Mouse (Mus musculus): ENCODE results near the gene Trim14. TPM values are rescaled to one million over a fixed set of nuclear protein-coding genes. Genes with fewer than 3 reads are reported as not detected.
"Not testable (repeated sequence)": the region's sequence is repeated elsewhere in the genome, so short reads cannot be mapped to it uniquely, and the experiment has no call there.

The Trim14 gene
- polyA plus RNA-seq, 1 experiment from 2014 or later = 0.85 TPM

DNA sequence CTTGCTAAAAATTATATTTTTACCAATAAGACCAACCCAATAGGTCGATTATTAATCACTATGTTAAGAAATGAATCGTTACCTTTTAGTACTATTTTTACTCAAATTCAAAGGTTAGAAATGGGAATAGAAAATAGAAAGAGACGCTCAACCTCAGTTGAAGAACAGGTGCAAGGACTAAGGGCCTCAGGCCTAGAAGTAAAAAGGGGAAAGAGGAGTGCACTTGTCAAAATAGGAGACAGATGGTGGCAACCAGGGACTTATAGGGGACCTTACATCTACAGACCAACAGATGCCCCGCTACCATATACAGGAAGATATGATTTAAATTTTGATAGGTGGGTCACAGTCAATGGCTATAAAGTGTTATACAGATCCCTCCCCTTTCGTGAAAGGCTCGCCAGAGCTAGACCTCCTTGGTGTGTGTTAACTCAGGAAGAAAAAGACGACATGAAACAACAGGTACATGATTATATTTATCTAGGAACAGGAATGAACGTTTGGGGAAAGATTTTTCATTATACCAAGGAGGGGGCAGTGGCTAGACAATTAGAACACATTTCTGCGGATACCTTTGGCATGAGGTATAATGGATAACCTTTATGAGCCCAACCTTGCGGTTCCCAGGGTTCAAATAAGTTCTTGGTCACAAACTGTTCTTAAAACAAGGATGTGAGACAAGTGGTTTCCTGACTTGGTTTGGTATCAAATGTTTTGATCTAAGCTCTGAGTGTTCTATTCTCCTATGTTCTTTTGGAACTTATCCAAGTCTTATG lies 39.8 kb upstream of the Trim14 start:
- not testable (repeated sequence) for H3K9ac ChIP-seq (ENCODE audit: low read depth, low read length); H3K4me3 ChIP-seq (ENCODE audit: low read length); H3K36me3 ChIP-seq (ENCODE audit: control insufficient read depth, insufficient read depth, low read length); H3K27ac ChIP-seq (ENCODE audit: low read depth, low read length); H3K4me2 ChIP-seq (ENCODE audit: low read length); ATAC-seq; H3K27me3 ChIP-seq (replicated peaks; ENCODE audit: control insufficient read depth, insufficient read depth, low read length); H3K4me1 ChIP-seq (ENCODE audit: control insufficient read depth, insufficient read depth, low read depth, low read length)
- H3K9me3 ChIP-seq (ENCODE audit: control insufficient read depth, low read length) = peaks cover 14% of the 10 kb centered on the region
- 91% methylated on average over 6 of the region's 10 CpGs for WGBS

DNA sequence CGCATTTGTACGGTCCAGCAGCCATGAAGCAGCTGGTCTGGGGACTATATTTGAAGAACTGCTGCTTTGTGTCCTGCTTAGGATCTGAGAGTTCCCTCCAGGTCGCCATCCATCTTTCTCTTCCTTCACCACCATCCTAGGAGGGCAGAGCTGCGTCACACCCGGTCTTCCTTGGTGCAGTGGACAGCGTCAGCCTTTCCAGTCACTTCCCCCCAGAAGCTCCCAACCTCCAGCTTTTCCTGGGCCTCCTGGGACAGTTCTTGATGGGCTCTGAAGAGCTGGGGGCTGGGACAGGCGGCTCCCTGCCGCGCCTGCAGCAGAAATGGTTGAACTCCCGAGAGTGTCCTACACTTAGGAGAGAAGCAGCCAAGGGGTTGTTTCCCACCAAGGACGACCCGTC lies 38.9 kb upstream of the Trim14 start:
- Histone ChIP-seq H3K4me3 (ENCODE audit: low read length) (no peak overlapping the region), H3K36me3 (ENCODE audit: control insufficient read depth, insufficient read depth, low read length) (peaks cover 8% of the 10 kb centered on the region), H3K27ac (ENCODE audit: low read depth, low read length) (no peak overlapping the region), H3K9ac (ENCODE audit: low read depth, low read length) (no peak overlapping the region), H3K9me3 (ENCODE audit: control insufficient read depth, low read length) (peaks cover 13% of the 10 kb centered on the region; the same call in 1 of the 2 replicates), H3K4me2 (ENCODE audit: low read length) (no peak overlapping the region), H3K27me3 (replicated peaks; ENCODE audit: control insufficient read depth, insufficient read depth, low read length) (no peaks in the 10 kb centered on the region), H3K4me1 (ENCODE audit: control insufficient read depth, insufficient read depth, low read depth, low read length) (no peaks in the 10 kb centered on the region)
- WGBS = 83% methylated on average over 10 of the region's 12 CpGs
- no peak for ATAC-seq

DNA sequence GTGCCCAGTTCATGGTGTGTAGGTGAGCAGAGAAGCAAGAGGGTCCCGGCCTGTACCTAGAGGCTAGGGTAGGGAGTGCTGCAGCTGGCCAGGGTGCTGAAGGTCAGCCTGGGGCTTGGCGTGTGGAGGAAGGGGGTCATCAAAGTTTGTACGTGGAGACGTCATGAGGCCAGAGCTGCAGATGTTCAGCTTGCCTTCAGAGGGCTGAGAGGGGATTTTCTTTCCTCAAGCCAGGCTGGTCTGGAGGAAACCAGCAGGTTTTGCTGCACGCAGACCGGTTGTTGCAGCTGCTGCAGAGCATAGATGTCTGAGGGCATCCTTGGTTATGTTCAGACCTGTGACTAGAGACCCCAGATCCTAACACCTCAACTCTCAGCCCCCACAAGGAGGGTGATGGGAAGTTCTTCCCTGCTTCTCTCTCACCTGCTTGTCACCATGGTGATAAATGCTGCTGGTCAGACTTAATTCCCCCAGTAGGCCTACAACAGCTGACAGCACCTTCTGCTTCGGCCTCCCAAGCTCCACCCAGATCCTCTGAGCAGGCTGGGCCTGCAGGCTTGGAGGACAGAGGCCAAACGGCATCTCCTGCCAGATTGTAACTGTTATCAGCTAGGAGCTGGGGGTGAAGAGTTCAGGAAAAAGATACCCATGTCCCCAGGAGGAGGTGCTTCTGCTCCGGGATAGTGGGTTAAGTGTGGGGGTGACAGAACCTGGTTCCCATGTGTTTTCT lies 38.2 kb upstream of the Trim14 start:
- Histone ChIP-seq H3K9ac (ENCODE audit: low read depth, low read length) (no peak overlapping the region), H3K4me2 (ENCODE audit: low read length) (no peak overlapping the region), H3K9me3 (ENCODE audit: control insufficient read depth, low read length) (peaks cover 13% of the 10 kb centered on the region; the same call in 1 of the 2 replicates), H3K4me3 (ENCODE audit: low read length) (no peak overlapping the region), H3K4me1 (ENCODE audit: control insufficient read depth, insufficient read depth, low read depth, low read length) (no peaks in the 10 kb centered on the region), H3K36me3 (ENCODE audit: control insufficient read depth, insufficient read depth, low read length) (peaks cover 8% of the 10 kb centered on the region), H3K27me3 (replicated peaks; ENCODE audit: control insufficient read depth, insufficient read depth, low read length) (no peaks in the 10 kb centered on the region), H3K27ac (ENCODE audit: low read depth, low read length) (no peak overlapping the region)
- ATAC-seq = no peak
- WGBS = 59% methylated on average over 9 of the region's 9 CpGs

DNA sequence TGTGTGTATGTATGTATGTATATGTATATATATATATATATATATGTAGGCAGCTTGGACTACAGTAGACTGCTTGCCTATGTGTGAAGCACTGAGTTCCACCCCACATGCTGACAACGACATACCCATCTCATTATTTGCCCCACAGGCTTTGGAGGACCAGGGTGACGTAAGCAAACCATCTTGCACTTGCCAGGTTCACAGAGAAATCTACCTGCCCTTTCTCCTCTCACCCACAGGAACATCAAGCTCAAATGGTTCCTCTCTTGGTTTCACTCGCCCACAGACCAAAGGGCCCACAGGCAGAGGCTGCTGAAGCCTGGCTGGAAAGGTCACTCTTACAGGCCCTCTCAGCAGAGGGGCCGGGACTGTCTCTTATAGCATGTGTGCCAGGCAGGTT lies 36.7 kb upstream of the Trim14 start:
- no peak for ATAC-seq
- H3K4me1 ChIP-seq (ENCODE audit: control insufficient read depth, insufficient read depth, low read depth, low read length) = no peaks in the 10 kb centered on the region
- H3K36me3 ChIP-seq (ENCODE audit: control insufficient read depth, insufficient read depth, low read length) = peaks cover 8% of the 10 kb centered on the region
- H3K4me2 ChIP-seq (ENCODE audit: low read length) = no peak overlapping the region
- peaks cover 7% of the 10 kb centered on the region; the same call in 1 of the 2 replicates for H3K9me3 ChIP-seq (ENCODE audit: control insufficient read depth, low read length)
- WGBS = 82% methylated on average over 4 of the region's 4 CpGs
- H3K9ac ChIP-seq (ENCODE audit: low read depth, low read length) = no peak overlapping the region
- H3K27ac ChIP-seq (ENCODE audit: low read depth, low read length) = no peak overlapping the region
- H3K4me3 ChIP-seq (ENCODE audit: low read length) = no peak overlapping the region
- H3K27me3 ChIP-seq (replicated peaks; ENCODE audit: control insufficient read depth, insufficient read depth, low read length) = no peaks in the 10 kb centered on the region

DNA sequence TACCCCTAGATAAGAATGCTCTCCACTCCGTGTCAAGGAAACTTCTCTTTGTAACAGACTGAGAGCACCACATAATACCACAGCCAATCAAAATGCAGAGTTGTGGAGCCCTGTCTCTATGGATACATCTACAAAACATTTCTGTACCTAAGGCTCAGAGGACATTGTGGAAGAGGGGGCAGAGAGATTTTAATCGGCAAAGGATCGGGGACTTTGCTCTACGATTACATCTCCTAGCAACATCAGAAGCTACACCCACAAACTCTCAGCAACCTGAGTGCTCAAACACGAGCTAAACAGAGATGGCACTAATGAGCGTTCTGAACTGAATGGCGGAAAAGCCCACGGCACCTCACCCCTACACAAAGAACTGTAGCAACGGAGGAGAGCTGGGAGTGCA lies 35.8 kb upstream of the Trim14 start:
- Histone ChIP-seq H3K36me3 (ENCODE audit: control insufficient read depth, insufficient read depth, low read length) (peaks cover 8% of the 10 kb centered on the region), H3K27ac (ENCODE audit: low read depth, low read length) (no peak overlapping the region), H3K4me1 (ENCODE audit: control insufficient read depth, insufficient read depth, low read depth, low read length) (no peaks in the 10 kb centered on the region), H3K4me3 (ENCODE audit: low read length) (no peak overlapping the region), H3K27me3 (replicated peaks; ENCODE audit: control insufficient read depth, insufficient read depth, low read length) (no peaks in the 10 kb centered on the region), H3K4me2 (ENCODE audit: low read length) (no peak overlapping the region), H3K9me3 (ENCODE audit: control insufficient read depth, low read length) (peaks cover 7% of the 10 kb centered on the region; the same call in 1 of the 2 replicates), H3K9ac (ENCODE audit: low read depth, low read length) (no peak overlapping the region)
- WGBS = 92% methylated on average over 9 of the region's 9 CpGs
- ATAC-seq = no peak

DNA sequence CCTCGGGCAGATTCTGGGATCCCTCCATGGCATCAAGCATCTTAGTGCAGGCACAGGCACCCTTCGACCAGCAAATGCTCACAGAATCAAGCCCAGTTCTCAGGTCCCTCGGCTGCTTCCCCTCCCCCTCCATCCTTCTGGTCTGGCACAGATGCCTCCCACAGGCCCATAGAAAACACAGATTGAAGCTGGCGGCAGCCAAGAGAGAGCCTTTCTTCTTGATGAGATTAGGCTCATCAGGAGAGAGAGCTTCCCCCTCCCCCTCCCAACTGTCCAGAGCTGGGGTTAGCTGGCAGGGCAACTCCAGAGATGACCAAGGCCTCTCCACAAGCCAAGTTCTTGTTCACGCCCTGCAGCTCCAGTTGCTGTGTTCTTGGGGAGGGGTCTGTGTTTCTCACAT lies 33.7 kb upstream of the Trim14 start:
- Histone ChIP-seq H3K27me3 (replicated peaks; ENCODE audit: control insufficient read depth, insufficient read depth, low read length) (no peaks in the 10 kb centered on the region), H3K9ac (ENCODE audit: low read depth, low read length) (no peak overlapping the region), H3K36me3 (ENCODE audit: control insufficient read depth, insufficient read depth, low read length) (peaks cover 8% of the 10 kb centered on the region), H3K4me2 (ENCODE audit: low read length) (no peak overlapping the region), H3K27ac (ENCODE audit: low read depth, low read length) (no peak overlapping the region), H3K4me1 (ENCODE audit: control insufficient read depth, insufficient read depth, low read depth, low read length) (no peaks in the 10 kb centered on the region), H3K4me3 (ENCODE audit: low read length) (no peak overlapping the region), H3K9me3 (ENCODE audit: control insufficient read depth, low read length) (peaks cover 4% of the 10 kb centered on the region; the same call in 1 of the 2 replicates)
- WGBS = 32% methylated on average over 5 of the region's 5 CpGs
- peak; percentile 81 for ATAC-seq

DNA sequence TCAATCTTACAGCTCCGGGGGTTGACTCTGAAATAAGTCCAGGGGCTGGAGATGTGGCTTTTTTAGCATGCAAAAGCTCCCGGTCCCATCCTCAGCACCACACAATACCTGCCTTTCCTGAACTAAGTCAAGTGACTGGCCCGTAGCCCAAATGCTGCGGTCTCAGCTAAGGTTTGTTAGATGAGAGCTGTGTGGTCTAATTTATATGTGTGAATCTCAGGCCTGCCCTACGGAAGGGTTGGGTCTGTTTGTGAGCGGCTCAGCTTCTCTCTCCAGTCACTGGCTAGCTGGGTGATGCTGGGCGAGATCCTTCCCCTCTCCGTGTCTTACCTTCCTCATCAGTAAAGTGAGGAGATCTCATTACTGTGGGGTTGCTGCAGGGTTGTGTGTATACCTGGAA lies 32.2 kb upstream of the Trim14 start:
- H3K9me3 ChIP-seq (ENCODE audit: control insufficient read depth, low read length) = peaks cover 3% of the 10 kb centered on the region; the same call in 1 of the 2 replicates
- 89% methylated on average over 8 of the region's 8 CpGs for WGBS
- no peak overlapping the region for H3K9ac ChIP-seq (ENCODE audit: low read depth, low read length)
- H3K4me3 ChIP-seq (ENCODE audit: low read length) = no peak overlapping the region
- H3K4me2 ChIP-seq (ENCODE audit: low read length) = no peak overlapping the region
- ATAC-seq = no peak
- no peak overlapping the region for H3K27ac ChIP-seq (ENCODE audit: low read depth, low read length)
- no peaks in the 10 kb centered on the region for H3K36me3 ChIP-seq (ENCODE audit: control insufficient read depth, insufficient read depth, low read length)
- no peaks in the 10 kb centered on the region for H3K4me1 ChIP-seq (ENCODE audit: control insufficient read depth, insufficient read depth, low read depth, low read length)
- H3K27me3 ChIP-seq (replicated peaks; ENCODE audit: control insufficient read depth, insufficient read depth, low read length) = no peaks in the 10 kb centered on the region

DNA sequence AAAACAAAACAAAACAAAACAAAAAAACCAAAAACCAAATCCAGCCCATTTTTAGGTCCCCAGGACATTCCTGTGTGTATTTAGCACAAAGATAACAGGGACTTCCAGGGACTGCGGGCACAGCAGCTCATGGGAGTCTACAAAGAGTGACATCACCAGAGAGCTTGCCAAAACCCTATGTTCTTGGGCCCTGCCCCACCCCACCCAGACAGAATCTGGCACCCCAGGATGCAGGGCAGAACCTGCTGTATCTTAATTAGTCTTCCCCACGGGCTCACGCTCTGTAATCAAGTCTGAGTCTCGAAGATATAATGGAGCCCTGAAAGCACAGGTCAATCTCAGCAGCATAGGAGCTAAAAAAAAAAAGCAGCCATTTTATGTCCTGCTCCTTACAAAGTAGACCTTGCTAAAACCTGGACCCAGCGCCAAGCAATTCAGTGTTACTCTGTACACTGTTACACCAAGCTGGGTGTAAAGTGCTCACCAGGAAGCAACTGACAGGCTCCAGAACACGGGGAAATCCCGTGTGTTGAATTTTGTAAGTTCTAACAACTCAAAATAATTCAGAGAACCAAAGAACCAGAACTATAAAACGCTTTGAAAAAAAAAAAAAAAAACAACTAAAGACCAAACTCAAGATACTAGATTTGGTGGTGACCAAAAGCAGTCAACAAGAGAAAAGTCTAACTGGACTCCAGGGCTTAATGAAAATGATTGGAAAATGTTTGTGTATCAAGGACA lies 31.2 kb upstream of the Trim14 start:
- no peaks in the 10 kb centered on the region for H3K4me1 ChIP-seq (ENCODE audit: control insufficient read depth, insufficient read depth, low read depth, low read length)
- H3K4me3 ChIP-seq (ENCODE audit: low read length) = no peak overlapping the region
- H3K36me3 ChIP-seq (ENCODE audit: control insufficient read depth, insufficient read depth, low read length) = no peaks in the 10 kb centered on the region
- no peak overlapping the region for H3K27ac ChIP-seq (ENCODE audit: low read depth, low read length)
- H3K4me2 ChIP-seq (ENCODE audit: low read length) = no peak overlapping the region
- H3K9ac ChIP-seq (ENCODE audit: low read depth, low read length) = no peak overlapping the region
- ATAC-seq = no peak
- WGBS = 72% methylated on average over 8 of the region's 8 CpGs
- H3K27me3 ChIP-seq (replicated peaks; ENCODE audit: control insufficient read depth, insufficient read depth, low read length) = no peaks in the 10 kb centered on the region
- H3K9me3 ChIP-seq (ENCODE audit: control insufficient read depth, low read length) = peaks cover 3% of the 10 kb centered on the region; the same call in 1 of the 2 replicates

Data from hindbrain, embryonic 16.5 days (tissue).